Mouse (Mus musculus) brain, embryonic 14.5 days (tissue): ENCODE results near the gene Prtg.

ENCODE experiments used
- CTCF ChIP-seq: fragments of 200-500 bp; IDR thresholded peaks from 2 replicates; pipeline ENCODE4 v1.5.1; 2012; ENCODE audit warnings: inconsistent platforms, mild to moderate bottlenecking, moderate library complexity, borderline replicate concordance; ENCODE audit not compliant: insufficient read depth, insufficient read length; ENCODE audit errors: extremely low read depth
- POLR2A ChIP-seq: fragments of 200-500 bp; IDR thresholded peaks from 2 replicates; pipeline ENCODE4 v1.6.1; 2012; ENCODE audit warnings: mild to moderate bottlenecking, inconsistent platforms, borderline replicate concordance; ENCODE audit not compliant: poor library complexity, insufficient read depth, insufficient read length, severe bottlenecking; ENCODE audit errors: extremely low read depth

- no peak for TF ChIP-seq CTCF
- no peak for TF ChIP-seq POLR2A
Measured at GRCm38 (mm10) chr9:72791681-72792080, 15.0 kb upstream of the Prtg start.
